Mouse (Mus musculus) ovary, postnatal 14 days (tissue): ENCODE data around the gene Mylk.

Experiments
- DNase-seq: peaks from one replicate; pipeline ENCODE4 v3.0.0; 2022; ENCODE audit warnings: low spot score

Mylk gene

DNA sequence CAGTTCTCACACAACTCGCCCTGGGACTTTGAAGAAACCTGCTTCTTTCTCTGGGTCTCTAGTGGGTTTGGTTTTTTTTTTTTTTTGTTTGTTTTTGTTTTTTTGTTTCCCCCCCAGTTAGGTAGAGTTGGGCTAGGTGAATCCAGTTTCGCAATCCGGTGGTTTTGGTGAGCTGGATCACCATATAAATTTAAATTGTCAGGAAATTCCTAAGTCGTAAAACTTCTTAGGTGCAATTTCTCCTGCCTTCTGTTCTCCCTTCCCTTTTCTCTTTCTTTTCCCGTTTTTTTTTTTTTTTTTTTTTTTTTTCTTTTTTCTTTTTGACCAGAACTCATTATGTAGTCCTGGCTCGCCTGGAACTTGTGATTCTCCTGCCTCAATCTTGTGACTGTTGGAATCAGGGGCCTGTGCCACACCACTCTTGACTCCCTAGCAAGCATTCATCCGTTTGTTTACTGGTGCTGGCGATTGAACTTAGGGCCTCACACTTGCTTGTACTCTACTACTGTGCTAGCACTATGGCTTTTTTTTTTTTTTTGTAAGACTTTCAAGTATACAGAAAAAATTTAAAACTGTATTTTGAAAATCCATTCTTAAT is 278.2 kb downstream of the Mylk start:
- DNase-seq = no peak

GRCm38 (mm10) chr16:35024300-35024699 is 279.3 kb downstream of the Mylk start:
- no peak for DNase-seq

- no peak for DNase-seq
Observed at GRCm38 (mm10) chr16:35025347-35025746, 280.3 kb downstream of the Mylk start.

- no peak for DNase-seq
Observed at GRCm38 (mm10) chr16:35033241-35033640, 288.2 kb downstream of the Mylk start.

DNA sequence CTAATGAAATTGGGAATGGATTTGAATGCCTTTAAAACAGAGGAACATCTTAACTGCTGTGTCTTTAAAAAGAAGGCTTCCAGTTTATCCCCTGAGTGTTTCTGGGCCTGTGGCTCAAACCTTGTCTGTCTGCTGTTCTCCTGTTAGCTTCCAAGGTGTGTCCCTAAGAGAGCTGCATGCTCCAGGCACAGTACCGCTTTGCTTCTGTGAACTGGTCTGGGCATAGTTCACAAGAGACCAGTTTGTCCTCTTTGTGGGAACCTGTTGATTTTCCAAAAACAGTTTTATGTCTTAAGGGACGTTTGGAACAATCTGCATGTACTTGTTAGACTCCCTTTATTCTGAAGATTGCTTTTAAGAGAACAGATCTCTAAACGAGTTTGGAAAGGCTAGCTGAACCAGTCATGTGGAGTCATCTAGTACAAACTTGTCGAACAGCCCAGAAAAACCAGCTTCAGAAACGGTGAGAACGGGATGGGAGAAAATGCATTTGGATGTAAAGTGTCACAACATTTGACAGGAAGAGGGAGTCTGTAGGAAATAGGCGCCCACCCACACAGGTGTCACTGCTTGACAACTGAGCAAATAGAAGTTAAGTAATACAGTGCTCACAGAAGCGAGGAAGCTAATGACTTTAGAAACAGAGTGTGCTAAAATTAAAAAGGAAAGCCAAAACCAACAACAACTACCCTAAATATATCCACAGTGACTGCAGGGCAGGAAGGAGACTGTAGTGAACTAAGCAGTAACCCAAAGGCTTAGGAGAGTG is 289.0 kb downstream of the Mylk start:
- DNase-seq = no peak

DNA sequence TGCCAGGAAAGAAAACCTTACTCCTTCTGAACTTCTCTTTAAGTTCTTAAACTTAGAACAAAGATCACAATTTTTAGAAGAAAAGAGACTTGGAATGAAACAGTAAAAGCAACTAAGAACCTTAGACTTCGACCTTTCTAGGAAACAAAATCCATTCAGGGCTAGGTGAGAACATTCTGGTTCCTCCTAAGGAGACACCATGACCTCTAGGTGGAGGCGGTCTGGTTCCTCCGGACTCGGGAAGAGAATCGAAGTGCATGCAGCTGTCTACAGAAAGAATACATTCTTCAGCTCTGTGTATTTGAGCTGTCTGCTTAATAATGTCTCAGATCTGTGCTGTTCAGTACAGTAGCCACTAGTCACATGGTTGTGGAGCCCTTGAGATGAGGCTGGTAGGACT is 290.0 kb downstream of the Mylk start:
- no peak for DNase-seq

GRCm38 (mm10) chr16:35036754-35037153 is 291.7 kb downstream of the Mylk start:
- DNase-seq = no peak

GRCm38 (mm10) chr16:35038343-35039057 is 293.5 kb downstream of the Mylk start:
- DNase-seq = no peak

DNA sequence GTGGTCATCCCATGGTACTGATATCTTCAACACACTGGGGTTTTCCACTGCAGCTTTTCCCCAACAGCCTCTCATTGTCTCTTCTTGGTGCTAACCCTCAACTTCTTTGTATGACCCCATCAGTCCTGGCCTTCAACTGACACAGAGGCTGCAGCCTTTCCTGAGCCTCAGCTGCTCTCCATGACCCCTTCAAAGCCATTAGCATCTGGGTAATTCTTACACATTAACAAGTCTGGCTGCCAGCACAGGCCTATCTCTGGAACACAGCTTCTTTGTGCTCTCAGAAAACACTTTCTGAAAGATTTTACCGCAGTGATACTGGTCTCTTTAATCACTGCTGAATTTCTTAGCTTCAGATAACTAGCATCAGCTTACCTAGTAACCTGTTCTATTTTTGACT is 295.1 kb downstream of the Mylk start:
- DNase-seq = no peak

- no peak for DNase-seq
Observed at GRCm38 (mm10) chr16:35041001-35041400, 296.0 kb downstream of the Mylk start.

DNA sequence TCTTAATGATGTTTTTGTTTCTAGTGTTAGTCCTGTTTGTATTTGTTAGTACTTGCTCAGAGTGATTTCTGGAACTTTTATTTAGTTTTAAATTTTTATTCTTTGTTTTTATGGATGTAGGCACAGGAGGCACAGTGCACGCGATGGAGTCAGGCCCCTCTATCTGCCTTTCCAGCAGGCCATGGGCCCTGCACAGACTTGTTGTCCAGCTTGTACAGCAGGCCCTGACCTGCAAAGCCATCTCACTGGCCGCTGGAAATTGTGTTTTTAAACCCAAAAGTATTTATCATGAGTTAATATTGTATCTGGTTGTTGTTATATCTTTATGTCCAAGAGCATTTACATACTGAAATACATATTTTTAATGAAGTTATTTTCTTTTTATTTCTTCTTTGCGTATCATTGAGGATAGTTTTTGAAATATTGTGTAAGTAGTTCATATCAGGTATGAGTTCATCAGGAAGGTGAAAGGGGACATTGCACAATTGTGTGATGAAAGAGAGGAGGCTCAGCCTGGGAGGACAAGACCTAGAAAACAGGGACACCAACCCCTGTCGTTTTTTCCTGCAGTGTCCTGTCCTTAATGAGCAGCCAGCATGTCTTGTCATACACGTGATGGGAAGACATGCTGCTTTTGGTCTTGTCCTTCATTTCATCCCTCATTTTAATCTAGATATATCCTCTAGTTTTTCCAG is 301.2 kb downstream of the Mylk start:
- DNase-seq = no peak

GRCm38 (mm10) chr16:35047272-35047969 is 302.4 kb downstream of the Mylk start:
- DNase-seq = no peak

DNA sequence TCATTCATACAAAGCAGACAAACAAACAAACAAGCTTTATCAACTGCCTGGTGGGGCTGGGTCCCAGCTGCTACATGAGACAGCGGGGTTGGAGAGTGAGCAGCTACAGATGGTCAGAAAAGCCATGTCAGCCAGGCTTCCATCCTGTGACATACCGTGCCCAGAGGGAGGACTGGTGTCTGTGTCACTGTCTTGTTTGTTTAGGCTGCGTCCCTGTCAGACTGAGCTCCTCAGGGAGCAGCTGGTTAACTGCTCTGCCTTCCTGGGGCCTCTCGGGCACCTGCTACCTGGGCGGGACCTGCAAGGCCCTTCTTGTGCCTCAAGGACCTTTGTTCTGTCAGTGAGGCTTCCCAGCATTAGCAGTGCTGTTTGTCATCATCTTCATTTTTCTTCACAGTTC is 306.1 kb downstream of the Mylk start:
- DNase-seq = no peak
